Mouse (Mus musculus): ENCODE measurements at regions not wholly inside any gene's neighbourhood (a gene's known extent, or its start where the extent isn't known, plus 50 kb on each side); places are given as distances from the start of the nearest gene placed in this dataset.

GRCm38 (mm10) chr10:99406764-99407163 lies 143.7 kb downstream of the Dusp6 start:
- Histone ChIP-seq H3K9ac (ENCODE audit: low read depth, poor library complexity, severe bottlenecking) (no peak overlapping the region), H3K9me3 (replicated peaks; ENCODE audit: control insufficient read depth, insufficient read depth, low read length, poor library complexity, severe bottlenecking) (no peaks in the 10 kb centered on the region), H3K4me1 (ENCODE audit: control insufficient read depth, insufficient read depth, low read length) (no peaks in the 10 kb centered on the region), H3K27me3 (ENCODE audit: control insufficient read depth, insufficient read depth, low read length, poor library complexity, severe bottlenecking) (no peaks in the 10 kb centered on the region), H3K27ac (ENCODE audit: insufficient read depth, low read length) (no peak overlapping the region), H3K36me3 (ENCODE audit: control insufficient read depth, insufficient read depth, low read length, poor library complexity, severe bottlenecking) (no peaks in the 10 kb centered on the region), H3K4me3 (ENCODE audit: low read depth, low read length) (no peak overlapping the region)
- no peak for TF ChIP-seq POLR2A (IDR thresholded peaks at IDR 0.05; ENCODE audit: insufficient read depth, low read length)
- TF ChIP-seq EP300 (IDR thresholded peaks at IDR 0.05; ENCODE audit: insufficient read depth, low read depth, low read length) = no peak
- TF ChIP-seq CTCF (IDR thresholded peaks at IDR 0.05; ENCODE audit: low read depth, low read length) = no peak

GRCm38 (mm10) chr10:99408786-99409185 lies 145.8 kb downstream of the Dusp6 start:
- Histone ChIP-seq H3K36me3 (ENCODE audit: control insufficient read depth, insufficient read depth, low read length, poor library complexity, severe bottlenecking) (no peaks in the 10 kb centered on the region), H3K9ac (ENCODE audit: low read depth, poor library complexity, severe bottlenecking) (no peak overlapping the region), H3K9me3 (replicated peaks; ENCODE audit: control insufficient read depth, insufficient read depth, low read length, poor library complexity, severe bottlenecking) (no peaks in the 10 kb centered on the region), H3K27ac (ENCODE audit: insufficient read depth, low read length) (no peak overlapping the region), H3K27me3 (ENCODE audit: control insufficient read depth, insufficient read depth, low read length, poor library complexity, severe bottlenecking) (no peaks in the 10 kb centered on the region), H3K4me1 (ENCODE audit: control insufficient read depth, insufficient read depth, low read length) (no peaks in the 10 kb centered on the region), H3K4me3 (ENCODE audit: low read depth, low read length) (no peak overlapping the region)
- TF ChIP-seq EP300 (IDR thresholded peaks at IDR 0.05; ENCODE audit: insufficient read depth, low read depth, low read length) (no peak), POLR2A (IDR thresholded peaks at IDR 0.05; ENCODE audit: insufficient read depth, low read length) (no peak), CTCF (IDR thresholded peaks at IDR 0.05; ENCODE audit: low read depth, low read length) (no peak)

DNA sequence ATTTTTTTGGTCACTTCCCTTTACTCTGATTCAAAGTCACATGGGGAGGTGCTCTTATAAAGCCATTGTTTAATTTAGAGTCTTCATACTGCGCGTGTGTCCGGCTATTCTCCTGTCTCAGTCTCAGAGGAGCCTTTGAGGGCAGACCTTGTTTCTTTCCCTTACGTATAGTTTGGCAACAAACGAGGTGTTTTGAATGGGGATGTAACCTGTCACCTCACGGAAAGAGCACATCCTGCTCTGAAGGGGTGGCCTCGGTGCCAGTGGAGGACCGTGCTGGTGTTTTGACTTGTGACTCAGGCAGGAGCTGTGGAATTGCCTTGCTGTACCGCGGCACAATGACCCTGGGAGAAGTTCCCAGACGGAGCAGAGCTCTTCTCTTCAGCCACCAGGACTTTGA lies 146.7 kb downstream of the Dusp6 start:
- Histone ChIP-seq H3K9ac (ENCODE audit: low read depth, poor library complexity, severe bottlenecking) (no peak overlapping the region), H3K4me1 (ENCODE audit: control insufficient read depth, insufficient read depth, low read length) (no peaks in the 10 kb centered on the region), H3K27me3 (ENCODE audit: control insufficient read depth, insufficient read depth, low read length, poor library complexity, severe bottlenecking) (no peaks in the 10 kb centered on the region), H3K27ac (ENCODE audit: insufficient read depth, low read length) (no peak overlapping the region), H3K9me3 (replicated peaks; ENCODE audit: control insufficient read depth, insufficient read depth, low read length, poor library complexity, severe bottlenecking) (no peaks in the 10 kb centered on the region), H3K36me3 (ENCODE audit: control insufficient read depth, insufficient read depth, low read length, poor library complexity, severe bottlenecking) (no peaks in the 10 kb centered on the region), H3K4me3 (ENCODE audit: low read depth, low read length) (no peak overlapping the region)
- no peak for TF ChIP-seq POLR2A (IDR thresholded peaks at IDR 0.05; ENCODE audit: insufficient read depth, low read length)
- no peak for TF ChIP-seq CTCF (IDR thresholded peaks at IDR 0.05; ENCODE audit: low read depth, low read length)
- TF ChIP-seq EP300 (IDR thresholded peaks at IDR 0.05; ENCODE audit: insufficient read depth, low read depth, low read length) = no peak

DNA sequence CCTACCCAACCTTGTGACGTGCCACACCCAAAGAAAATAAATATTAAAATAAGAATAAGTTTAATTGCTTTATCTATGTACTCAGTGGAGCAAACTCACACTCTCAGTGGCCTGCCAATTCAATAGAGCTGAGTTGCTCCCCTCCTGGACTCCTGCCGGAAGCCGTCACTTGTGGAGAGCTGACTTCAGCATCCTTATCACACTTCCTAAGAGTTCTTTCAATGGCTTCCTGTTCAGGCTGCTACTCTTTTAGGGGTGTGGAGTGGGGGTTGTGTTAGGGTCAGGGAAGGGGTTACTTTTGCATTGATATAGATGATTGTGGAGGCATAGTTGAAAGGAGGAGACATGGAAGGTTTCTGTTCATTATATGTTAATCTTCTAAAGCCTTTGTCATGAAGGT lies 147.7 kb downstream of the Dusp6 start:
- Histone ChIP-seq H3K9me3 (replicated peaks; ENCODE audit: control insufficient read depth, insufficient read depth, low read length, poor library complexity, severe bottlenecking) (no peaks in the 10 kb centered on the region), H3K4me3 (ENCODE audit: low read depth, low read length) (no peak overlapping the region), H3K4me1 (ENCODE audit: control insufficient read depth, insufficient read depth, low read length) (no peaks in the 10 kb centered on the region), H3K27ac (ENCODE audit: insufficient read depth, low read length) (no peak overlapping the region), H3K27me3 (ENCODE audit: control insufficient read depth, insufficient read depth, low read length, poor library complexity, severe bottlenecking) (no peaks in the 10 kb centered on the region), H3K36me3 (ENCODE audit: control insufficient read depth, insufficient read depth, low read length, poor library complexity, severe bottlenecking) (no peaks in the 10 kb centered on the region), H3K9ac (ENCODE audit: low read depth, poor library complexity, severe bottlenecking) (no peak overlapping the region)
- TF ChIP-seq POLR2A (IDR thresholded peaks at IDR 0.05; ENCODE audit: insufficient read depth, low read length) (no peak), EP300 (IDR thresholded peaks at IDR 0.05; ENCODE audit: insufficient read depth, low read depth, low read length) (no peak), CTCF (IDR thresholded peaks at IDR 0.05; ENCODE audit: low read depth, low read length) (no peak)

DNA sequence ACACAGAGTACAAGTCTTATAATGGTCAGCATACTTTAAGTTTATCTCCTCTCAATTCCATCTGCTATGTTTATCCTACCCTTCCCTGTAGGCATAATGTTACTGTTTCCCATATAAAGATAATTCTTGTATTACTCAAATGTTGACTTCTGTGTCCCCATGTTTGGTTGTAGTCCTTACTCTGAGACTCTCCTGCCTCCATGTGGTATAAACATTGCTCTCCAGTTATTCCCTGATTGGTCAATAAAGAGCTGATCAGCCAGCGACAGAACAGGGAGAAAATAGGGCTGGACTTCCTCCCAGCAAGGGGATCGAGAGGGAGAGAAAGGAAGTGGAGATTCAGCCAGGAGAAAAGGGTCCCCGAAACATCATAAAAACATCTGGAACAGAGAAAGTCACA lies 150.4 kb downstream of the Dusp6 start:
- Histone ChIP-seq H3K4me1 (ENCODE audit: control insufficient read depth, insufficient read depth, low read length) (no peaks in the 10 kb centered on the region), H3K36me3 (ENCODE audit: control insufficient read depth, insufficient read depth, low read length, poor library complexity, severe bottlenecking) (no peaks in the 10 kb centered on the region), H3K9me3 (replicated peaks; ENCODE audit: control insufficient read depth, insufficient read depth, low read length, poor library complexity, severe bottlenecking) (no peaks in the 10 kb centered on the region), H3K9ac (ENCODE audit: low read depth, poor library complexity, severe bottlenecking) (no peak overlapping the region), H3K27me3 (ENCODE audit: control insufficient read depth, insufficient read depth, low read length, poor library complexity, severe bottlenecking) (no peaks in the 10 kb centered on the region), H3K27ac (ENCODE audit: insufficient read depth, low read length) (no peak overlapping the region), H3K4me3 (ENCODE audit: low read depth, low read length) (no peak overlapping the region)
- TF ChIP-seq EP300 (IDR thresholded peaks at IDR 0.05; ENCODE audit: insufficient read depth, low read depth, low read length) (no peak), POLR2A (IDR thresholded peaks at IDR 0.05; ENCODE audit: insufficient read depth, low read length) (no peak), CTCF (IDR thresholded peaks at IDR 0.05; ENCODE audit: low read depth, low read length) (no peak)

DNA sequence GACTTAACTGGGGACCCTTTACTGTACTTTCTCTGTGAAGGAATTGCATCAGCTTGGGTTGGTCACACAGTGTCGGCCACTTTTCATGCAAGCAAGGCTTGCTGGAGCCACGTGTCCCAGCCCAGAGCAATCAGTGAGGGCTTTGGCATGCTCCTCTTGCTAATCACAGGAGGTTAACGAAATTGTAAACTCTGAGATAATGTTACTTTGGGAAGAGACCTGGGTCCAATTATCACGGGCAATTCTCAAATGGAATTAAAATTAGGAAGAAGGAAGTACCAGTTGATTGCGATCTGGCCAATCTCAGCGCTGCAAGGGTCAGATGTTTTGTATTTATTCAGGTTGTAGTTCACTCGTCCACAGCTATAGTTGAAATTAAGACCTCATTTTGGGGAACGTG lies 153.2 kb downstream of the Dusp6 start:
- H3K27me3 ChIP-seq (ENCODE audit: control insufficient read depth, insufficient read depth, low read length, poor library complexity, severe bottlenecking) = no peaks in the 10 kb centered on the region
- H3K36me3 ChIP-seq (ENCODE audit: control insufficient read depth, insufficient read depth, low read length, poor library complexity, severe bottlenecking) = no peaks in the 10 kb centered on the region
- H3K4me3 ChIP-seq (ENCODE audit: low read depth, low read length) = no peak overlapping the region
- H3K9me3 ChIP-seq (replicated peaks; ENCODE audit: control insufficient read depth, insufficient read depth, low read length, poor library complexity, severe bottlenecking) = no peaks in the 10 kb centered on the region
- no peak overlapping the region for H3K27ac ChIP-seq (ENCODE audit: insufficient read depth, low read length)
- H3K9ac ChIP-seq (ENCODE audit: low read depth, poor library complexity, severe bottlenecking) = no peak overlapping the region
- H3K4me1 ChIP-seq (ENCODE audit: control insufficient read depth, insufficient read depth, low read length) = no peaks in the 10 kb centered on the region
- TF ChIP-seq EP300 (IDR thresholded peaks at IDR 0.05; ENCODE audit: insufficient read depth, low read depth, low read length) = no peak
- TF ChIP-seq POLR2A (IDR thresholded peaks at IDR 0.05; ENCODE audit: insufficient read depth, low read length) = no peak
- TF ChIP-seq CTCF (IDR thresholded peaks at IDR 0.05; ENCODE audit: low read depth, low read length) = no peak

All from ES-Bruce4 (cell line).